Mouse (Mus musculus) embryonic facial prominence, embryonic 15.5 days (tissue): ENCODE results near the gene Kifc1. TPM values are rescaled to one million over a fixed set of nuclear protein-coding genes. Genes with fewer than 3 reads are reported as not detected.

Source experiments
- ATAC-seq: fragments of 200-750 bp; cut with Nextera tagmentation; 2 replicates; pipeline ENCODE4 v1.8.0; 2017; ENCODE audit warnings: low read depth, moderate TSS enrichment; ENCODE audit not compliant: insufficient number of reproducible peaks, low FRiP score, low TSS enrichment
- H3K27ac ChIP-seq: fragments of 300-500 bp; sonication (generic); replicated peaks from 2 replicates; pipeline ENCODE4 v1.5.1; 2015; ENCODE audit warnings: mild to moderate bottlenecking, inconsistent platforms
- H3K27me3 ChIP-seq: fragments of 300-500 bp; sonication (generic); 2 replicates; pipeline ENCODE4 v1.6.1; 2015; ENCODE audit warnings: inconsistent platforms
- H3K36me3 ChIP-seq: fragments of 300-500 bp; sonication (generic); 2 replicates; pipeline ENCODE4 v1.6.1; 2015; ENCODE audit warnings: mild to moderate bottlenecking, inconsistent platforms
- H3K4me1 ChIP-seq: fragments of 300-500 bp; sonication (generic); 2 replicates; pipeline ENCODE4 v1.6.1; 2015; ENCODE audit warnings: inconsistent platforms
- H3K4me2 ChIP-seq: fragments of 300-500 bp; sonication (generic); replicated peaks from 2 replicates; pipeline ENCODE4 v1.6.1; 2015; ENCODE audit warnings: mild to moderate bottlenecking, inconsistent platforms
- H3K4me3 ChIP-seq: fragments of 300-500 bp; sonication (generic); replicated peaks from 2 replicates; pipeline ENCODE4 v1.5.1; 2015; ENCODE audit warnings: mild to moderate bottlenecking, inconsistent platforms
- H3K9ac ChIP-seq: fragments of 300-500 bp; sonication (generic); 2 replicates; pipeline ENCODE4 v1.6.1; 2015; ENCODE audit warnings: inconsistent platforms
- H3K9me3 ChIP-seq: fragments of 300-500 bp; sonication (generic); replicated peaks from 2 replicates; pipeline ENCODE4 v1.6.1; 2016; ENCODE audit warnings: inconsistent platforms
- WGBS: fragments of 180-500 bp; shearing (Covaris S2); methylation state at CpG from one replicate; pipeline ENCODE4 v1.1.7; 2015; 5-methylcytosine and 5-hydroxymethylcytosine counted together
- polyA plus RNA-seq: library from polyadenylated mRNA; unstranded; fragments of >200 nt; fragmentation: Nextera tagmentation; extraction: Ambion mirVana; gene quantifications from 2 replicates; pipeline ENCODE4 v1.2.1, GENCODE M21; 2015

Kifc1 gene
- polyA plus RNA-seq, 1 experiment from 2014 or later: 6.8 TPM

- Histone ChIP-seq H3K4me1 (peaks cover 34% of the 10 kb centered on the region), H3K36me3 (peaks cover 29% of the 10 kb centered on the region), H3K9me3 (no peaks in the 10 kb centered on the region), H3K27ac (no peak overlapping the region), H3K27me3 (no peaks in the 10 kb centered on the region), H3K4me3 (0 out of 2 replicates have a peak overlapping the region, but pooled peaks have one; percentile 66), H3K4me2 (no peak overlapping the region), H3K9ac (no peak overlapping the region)
- WGBS: 80% methylated on average over 18 of the region's 18 CpGs
- no peak for ATAC-seq
These were observed 27.3 kb upstream of the Kifc1 start for GRCm38 (mm10) chr17:33917656-33918292.

- H3K27ac ChIP-seq: no peak overlapping the region
- peak overlapping the region; percentile 68 for H3K4me2 ChIP-seq
- H3K27me3 ChIP-seq: no peaks in the 10 kb centered on the region
- 73% methylated on average over 31 of the region's 31 CpGs for WGBS
- H3K9me3 ChIP-seq: no peaks in the 10 kb centered on the region
- H3K4me1 ChIP-seq: peaks cover 34% of the 10 kb centered on the region
- peaks cover 35% of the 10 kb centered on the region for H3K36me3 ChIP-seq
- peak overlapping the region; percentile 35 for H3K9ac ChIP-seq
- no peak for ATAC-seq
- peak overlapping the region; percentile 57 for H3K4me3 ChIP-seq
These were observed 26.6 kb upstream of the Kifc1 start for GRCm38 (mm10) chr17:33916847-33917655.

DNA sequence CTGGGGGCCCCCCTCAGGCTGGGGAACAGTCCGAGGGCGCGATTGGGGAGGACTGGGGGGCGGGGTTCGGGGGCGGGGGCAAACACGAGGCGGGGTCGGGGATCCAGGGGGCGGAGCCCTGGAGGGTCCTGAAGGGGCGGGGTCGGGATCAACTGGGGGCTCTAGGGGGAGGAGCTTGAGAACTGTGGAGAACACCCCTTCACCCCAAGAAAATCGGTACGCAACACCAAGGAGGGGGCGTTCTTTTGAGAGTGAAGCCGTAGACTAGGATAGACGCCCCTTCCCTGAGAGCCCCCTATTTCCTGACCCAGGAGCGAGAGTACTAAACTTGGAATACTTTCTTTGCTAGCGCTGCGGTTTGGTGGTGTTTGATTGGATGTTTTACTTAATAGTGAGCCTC, 25.8 kb upstream of the Kifc1 start:
- peak; percentile 26 for ATAC-seq
- Histone ChIP-seq H3K9ac (peak overlapping the region; percentile 35), H3K4me3 (peak overlapping the region; percentile 57), H3K27me3 (no peaks in the 10 kb centered on the region), H3K4me2 (peak overlapping the region; percentile 68), H3K4me1 (peaks cover 42% of the 10 kb centered on the region), H3K36me3 (peaks cover 43% of the 10 kb centered on the region), H3K27ac (peak overlapping the region; percentile 78), H3K9me3 (no peaks in the 10 kb centered on the region)
- WGBS: 1% methylated on average over 20 of the region's 20 CpGs

DNA sequence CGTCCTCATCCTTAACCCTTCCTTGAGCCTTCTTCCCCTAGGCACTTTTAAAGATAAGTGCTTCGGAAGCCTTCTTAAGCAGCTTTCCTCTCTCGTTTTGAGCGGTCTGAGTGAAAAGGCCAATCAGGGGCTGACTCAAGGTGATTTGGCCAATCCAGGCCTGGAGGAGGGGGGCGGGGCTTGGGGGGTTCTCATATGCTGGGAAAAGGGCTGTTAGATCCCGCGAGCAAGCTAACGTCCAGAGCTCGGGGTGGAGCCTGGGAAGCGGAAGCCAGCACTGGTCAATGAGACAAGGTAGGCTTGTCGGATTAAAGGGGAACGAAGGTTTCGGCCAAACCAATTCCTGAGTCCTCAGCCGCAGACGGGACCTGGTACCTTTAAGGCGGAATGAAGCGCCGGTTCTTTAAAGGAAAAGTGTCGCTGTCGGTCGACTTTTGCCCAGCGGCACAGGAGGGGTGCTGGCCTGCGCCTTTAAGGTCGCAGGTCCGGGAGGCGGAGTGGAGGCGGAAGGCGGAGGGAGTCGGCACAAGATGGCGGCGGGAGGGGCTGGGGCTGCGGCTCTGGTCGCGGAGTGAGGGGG, 25.3 kb upstream of the Kifc1 start, which contains the start of the genes Tapbp and Zbtb22:
Gene Tapbp (plus strand): TSS at position 229 of the 580 bp plus-strand sequence.
Gene Zbtb22 (plus strand): TSS at position 234 of the 580 bp plus-strand sequence.
- H3K9me3 ChIP-seq: no peaks in the 10 kb centered on the region
- peak within 1 kb of the TSS; percentile 78 for H3K27ac ChIP-seq
- peak within 1 kb of the TSS; percentile 68 for H3K4me2 ChIP-seq
- peaks cover 48% of the 10 kb centered on the region for H3K36me3 ChIP-seq
- peak; percentile 89 for ATAC-seq
- peak within 1 kb of the TSS; percentile 35 for H3K9ac ChIP-seq
- H3K4me3 ChIP-seq: peak within 1 kb of the TSS; percentile 57
- WGBS: under 1% methylated on average over 34 of the region's 34 CpGs
- peaks cover 47% of the 10 kb centered on the region for H3K4me1 ChIP-seq
- no peaks in the 10 kb centered on the region for H3K27me3 ChIP-seq

DNA sequence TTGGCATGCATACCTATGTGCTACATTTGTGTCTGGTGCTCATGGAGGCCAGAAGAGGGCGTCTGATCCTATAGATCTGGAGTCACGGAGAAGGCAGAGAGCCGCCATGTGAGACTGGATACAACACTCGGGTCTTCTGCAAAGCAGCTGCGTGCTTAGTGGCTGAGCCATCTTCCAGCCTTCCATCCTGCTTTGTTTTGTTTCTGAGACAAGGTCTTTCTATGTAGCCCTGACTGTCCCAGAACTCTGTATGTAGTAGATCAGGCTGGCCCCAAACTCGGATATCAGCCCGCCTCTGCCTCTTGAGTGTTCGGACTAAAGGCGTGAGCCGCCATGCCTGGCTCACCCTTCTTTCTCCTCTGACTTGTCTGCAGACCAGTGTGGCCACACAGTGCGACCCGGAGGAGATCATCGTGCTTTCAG, 24.5 kb upstream of the Kifc1 start:
- ATAC-seq: no peak
- Histone ChIP-seq H3K36me3 (peaks cover 48% of the 10 kb centered on the region), H3K27ac (no peak overlapping the region), H3K4me2 (peak overlapping the region; percentile 68; the same call in 1 of the 2 replicates), H3K9ac (no peak overlapping the region), H3K27me3 (no peaks in the 10 kb centered on the region), H3K9me3 (no peaks in the 10 kb centered on the region), H3K4me1 (peaks cover 54% of the 10 kb centered on the region), H3K4me3 (peak overlapping the region; percentile 57; the same call in 1 of the 2 replicates)
- 69% methylated on average over 13 of the region's 13 CpGs for WGBS

- H3K4me2 ChIP-seq: no peak overlapping the region
- 93% methylated on average over 8 of the region's 8 CpGs for WGBS
- no peak overlapping the region for H3K27ac ChIP-seq
- H3K9me3 ChIP-seq: no peaks in the 10 kb centered on the region
- no peaks in the 10 kb centered on the region for H3K27me3 ChIP-seq
- no peak for ATAC-seq
- H3K4me1 ChIP-seq: peaks cover 50% of the 10 kb centered on the region
- peaks cover 48% of the 10 kb centered on the region for H3K36me3 ChIP-seq
- no peak overlapping the region for H3K9ac ChIP-seq
- no peak overlapping the region for H3K4me3 ChIP-seq
These were observed 23.4 kb upstream of the Kifc1 start for GRCm38 (mm10) chr17:33913905-33914304.

- Histone ChIP-seq H3K27me3 (no peaks in the 10 kb centered on the region), H3K4me1 (peaks cover 48% of the 10 kb centered on the region), H3K36me3 (peaks cover 48% of the 10 kb centered on the region), H3K4me2 (no peak overlapping the region), H3K27ac (no peak overlapping the region), H3K4me3 (no peak overlapping the region), H3K9me3 (no peaks in the 10 kb centered on the region), H3K9ac (no peak overlapping the region)
- 83% methylated on average over 10 of the region's 10 CpGs for WGBS
- ATAC-seq: no peak
These were observed 22.8 kb upstream of the Kifc1 start for GRCm38 (mm10) chr17:33913264-33913663.

GRCm38 (mm10) chr17:33911813-33912414, 21.5 kb upstream of the Kifc1 start:
- no peak overlapping the region for H3K9ac ChIP-seq
- no peak overlapping the region for H3K4me2 ChIP-seq
- no peaks in the 10 kb centered on the region for H3K27me3 ChIP-seq
- peaks cover 45% of the 10 kb centered on the region for H3K4me1 ChIP-seq
- H3K36me3 ChIP-seq: peaks cover 41% of the 10 kb centered on the region
- no peak overlapping the region for H3K27ac ChIP-seq
- no peak for ATAC-seq
- no peaks in the 10 kb centered on the region for H3K9me3 ChIP-seq
- H3K4me3 ChIP-seq: no peak overlapping the region
- WGBS: 84% methylated on average over 28 of the region's 28 CpGs

DNA sequence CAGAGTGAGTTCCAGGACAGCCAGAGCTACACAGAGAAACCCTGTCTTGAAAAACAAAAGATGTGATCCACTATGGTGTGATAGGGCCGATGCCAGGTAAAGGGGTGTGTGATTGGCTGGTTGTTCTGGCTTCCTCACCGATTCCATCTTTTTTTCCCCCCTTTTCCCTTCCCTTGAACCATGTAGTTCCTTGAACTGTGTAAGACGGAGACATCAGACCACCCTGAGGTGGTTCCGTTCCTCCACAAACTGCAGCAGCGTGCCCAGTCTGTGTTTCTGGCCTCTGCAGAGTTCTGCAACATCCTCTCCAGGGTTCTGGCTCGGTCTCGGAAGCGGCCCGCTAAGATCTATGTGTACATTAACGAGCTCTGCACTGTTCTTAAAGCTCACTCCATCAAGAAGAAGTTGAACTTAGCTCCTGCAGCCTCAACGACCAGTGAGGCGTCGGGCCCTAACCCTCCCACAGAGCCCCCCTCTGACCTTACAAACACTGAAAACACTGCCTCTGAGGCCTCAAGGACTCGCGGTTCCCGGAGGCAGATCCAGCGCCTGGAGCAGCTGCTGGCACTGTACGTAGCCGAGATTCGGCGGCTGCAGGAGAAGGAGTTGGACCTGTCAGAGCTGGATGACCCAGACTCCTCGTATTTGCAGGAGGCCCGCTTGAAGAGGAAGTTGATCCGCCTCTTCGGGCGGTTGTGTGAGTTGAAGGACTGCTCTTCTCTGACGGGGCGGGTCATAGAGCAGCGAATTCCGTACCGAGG, 20.8 kb upstream of the Kifc1 start:
- 91% methylated on average over 31 of the region's 31 CpGs for WGBS
- no peak for ATAC-seq
- H3K9me3 ChIP-seq: no peaks in the 10 kb centered on the region
- H3K4me1 ChIP-seq: peaks cover 38% of the 10 kb centered on the region
- peaks cover 41% of the 10 kb centered on the region for H3K36me3 ChIP-seq
- no peak overlapping the region for H3K4me2 ChIP-seq
- H3K4me3 ChIP-seq: 0 out of 2 replicates have a peak overlapping the region, but pooled peaks have one; percentile 96
- H3K27me3 ChIP-seq: no peaks in the 10 kb centered on the region
- H3K9ac ChIP-seq: no peak overlapping the region
- H3K27ac ChIP-seq: no peak overlapping the region

GRCm38 (mm10) chr17:33910346-33911051, 20.0 kb upstream of the Kifc1 start:
- Histone ChIP-seq H3K4me3 (peak overlapping the region; percentile 96), H3K27me3 (no peaks in the 10 kb centered on the region), H3K9me3 (no peaks in the 10 kb centered on the region), H3K9ac (peak overlapping the region; percentile 83), H3K4me1 (peaks cover 37% of the 10 kb centered on the region), H3K4me2 (peak overlapping the region; percentile 88), H3K36me3 (peaks cover 41% of the 10 kb centered on the region), H3K27ac (peak overlapping the region; percentile 91)
- 40% methylated on average over 11 of the region's 11 CpGs for WGBS
- ATAC-seq: no peak
